8 mouse cellular contexts compared by ENCODE assay signal in the genomic region with DNA sequence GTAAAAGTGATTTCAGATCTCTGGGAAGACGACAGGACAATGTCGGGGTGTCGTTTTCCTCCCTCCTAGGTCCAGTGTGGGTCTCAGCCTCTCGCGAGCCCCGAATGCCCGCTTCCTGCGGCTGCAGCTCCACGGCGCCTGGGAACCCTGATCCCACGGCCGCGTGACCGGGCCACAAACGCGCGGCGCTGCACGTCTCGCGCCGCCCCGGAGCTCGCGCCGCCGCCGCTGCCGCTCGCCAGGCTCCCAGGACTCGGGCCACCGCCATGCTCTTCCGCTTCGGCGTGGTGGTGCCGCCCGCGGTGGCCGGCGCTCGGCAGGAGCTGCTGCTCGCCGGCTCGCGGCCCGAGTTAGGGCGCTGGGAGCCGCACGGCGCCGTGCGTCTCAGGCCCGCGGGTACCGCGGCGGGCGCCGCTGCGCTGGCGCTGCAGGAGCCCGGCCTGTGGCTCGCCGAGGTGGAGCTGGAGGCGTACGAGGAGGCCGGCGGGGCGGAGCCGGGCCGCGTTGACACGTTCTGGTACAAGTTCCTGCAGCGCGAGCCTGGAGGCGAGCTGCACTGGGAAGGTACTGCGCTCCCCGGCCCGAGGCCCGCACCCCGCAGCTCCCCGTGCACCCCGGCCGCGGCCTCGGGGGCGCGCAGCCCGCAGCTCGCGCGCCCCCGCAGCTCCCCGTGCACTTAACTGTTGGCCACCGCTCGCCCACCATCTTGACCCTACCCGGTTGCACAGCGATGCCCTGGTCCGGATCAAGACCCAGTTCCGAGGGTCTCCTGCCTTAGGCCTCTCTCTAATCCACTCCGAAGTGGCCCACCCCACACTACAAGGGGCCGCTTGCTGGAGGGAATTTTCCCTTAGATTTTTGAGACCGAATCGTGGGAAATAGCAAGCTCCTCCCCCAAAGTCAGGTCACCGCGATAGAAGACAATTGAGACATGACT. TPM values are rescaled to one million over a fixed set of nuclear protein-coding genes. Genes with fewer than 3 reads are reported as not detected.
DNase-seq lines count a peak whose midpoint lies in the region; ATAC-seq and TF ChIP-seq lines count a peak whose summit lies in the region.

Gene Epm2a (plus strand): TSS at position 200 of the 937 bp plus-strand sequence.

- peak within 1 kb of the TSS; percentile 68 for H3K4me2 ChIP-seq in heart, embryonic 12.5 days
- peak within 1 kb of the TSS; percentile 78 for H3K4me2 ChIP-seq in kidney, postnatal 0 days (ENCODE audit: low read length)
- H3K4me2 ChIP-seq in liver, embryonic 11.5 days, result peak within 1 kb of the TSS; percentile 79
- H3K4me2 ChIP-seq in myocyte (ENCODE audit: low read depth), result peak within 1 kb of the TSS; percentile 93

- H3K79me2 ChIP-seq in myocyte (ENCODE audit: control insufficient read depth, insufficient read depth), result no peaks in the 10 kb centered on the region

- peak; percentile 67 for DNase-seq in A20 (ENCODE audit: low read depth, low spot score)
- peak; percentile 93 for DNase-seq in brain, adult 2 months (ENCODE audit: low read depth, low spot score)
- DNase-seq in kidney, postnatal 0 days (ENCODE audit: low spot score), result peak; percentile 93
- DNase-seq in liver, embryonic 11.5 days (ENCODE audit: low spot score), result peak; percentile 84
- DNase-seq in spleen, postnatal 4 days (ENCODE audit: low spot score in 2 of 2), result peak; percentile 74 to 87

- WGBS in heart, embryonic 12.5 days, result under 1% methylated on average over 106 of the region's 106 CpGs
- WGBS in kidney, postnatal 0 days, result under 1% methylated on average over 71 of the region's 106 CpGs
- WGBS in liver, embryonic 11.5 days, result under 1% methylated on average over 106 of the region's 106 CpGs

- peak; percentile 97 for ATAC-seq in heart, embryonic 12.5 days (ENCODE audit: insufficient number of reproducible peaks, low FRiP score)
- peak; percentile 98 for ATAC-seq in kidney, postnatal 0 days (replicated peaks; ENCODE audit: low FRiP score, low read depth)
- ATAC-seq in liver, embryonic 11.5 days (replicated peaks; ENCODE audit: low FRiP score), result peak; percentile 97

- peak within 1 kb of the TSS; percentile 99 for H3K27ac ChIP-seq in heart, embryonic 12.5 days (ENCODE audit: poor library complexity, severe bottlenecking)
- H3K27ac ChIP-seq in kidney, postnatal 0 days, result peak within 1 kb of the TSS; percentile 97
- peak within 1 kb of the TSS; percentile 82 for H3K27ac ChIP-seq in liver, embryonic 11.5 days (ENCODE audit: low read depth, low read length)

- H3K9me3 ChIP-seq in erythroblast, embryonic 14.5 days (ENCODE audit: control insufficient read depth, low read length), result no peaks in the 10 kb centered on the region
- H3K9me3 ChIP-seq in heart, embryonic 12.5 days (replicated peaks), result no peaks in the 10 kb centered on the region
- no peaks in the 10 kb centered on the region for H3K9me3 ChIP-seq in kidney, postnatal 0 days (replicated peaks; ENCODE audit: low read length)
- no peaks in the 10 kb centered on the region for H3K9me3 ChIP-seq in liver, embryonic 11.5 days (ENCODE audit: control insufficient read depth, low read length)

- H3K4me1 ChIP-seq in erythroblast, embryonic 14.5 days (ENCODE audit: control insufficient read depth), result peaks cover 17% of the 10 kb centered on the region
- peaks cover 3% of the 10 kb centered on the region; the same call in 1 of the 2 replicates for H3K4me1 ChIP-seq in heart, embryonic 12.5 days (replicated peaks)
- no peaks in the 10 kb centered on the region for H3K4me1 ChIP-seq in kidney, postnatal 0 days (replicated peaks; ENCODE audit: insufficient read depth, low read length)
- H3K4me1 ChIP-seq in liver, embryonic 11.5 days (replicated peaks; ENCODE audit: control insufficient read depth, insufficient read depth, low read length), result no peaks in the 10 kb centered on the region; the same call in none of the 2 replicates

- peak within 1 kb of the TSS; percentile 86 for H3ac ChIP-seq in myocyte (ENCODE audit: control insufficient read depth, insufficient read length)

- TF ChIP-seq POLR2A in myocyte (IDR thresholded peaks at IDR 0.05; ENCODE audit: insufficient read length, low read depth), result peak; percentile 56

- H3K9ac ChIP-seq in heart, embryonic 12.5 days, result peak within 1 kb of the TSS; percentile 96
- peak within 1 kb of the TSS; percentile 94 for H3K9ac ChIP-seq in kidney, postnatal 0 days (ENCODE audit: low read depth, low read length)
- H3K9ac ChIP-seq in liver, embryonic 11.5 days (ENCODE audit: low read depth, low read length), result peak within 1 kb of the TSS; percentile 89

- H3K36me3 ChIP-seq in erythroblast, embryonic 14.5 days (ENCODE audit: control insufficient read depth), result no peaks in the 10 kb centered on the region
- no peaks in the 10 kb centered on the region for H3K36me3 ChIP-seq in heart, embryonic 12.5 days
- no peaks in the 10 kb centered on the region for H3K36me3 ChIP-seq in kidney, postnatal 0 days (ENCODE audit: insufficient read depth, low read length)
- no peaks in the 10 kb centered on the region for H3K36me3 ChIP-seq in liver, embryonic 11.5 days (ENCODE audit: control insufficient read depth, insufficient read depth, low read length)
- H3K36me3 ChIP-seq in myocyte (ENCODE audit: control insufficient read depth, insufficient read depth), result no peaks in the 10 kb centered on the region

- H3K4me3 ChIP-seq in erythroblast, embryonic 14.5 days (replicated peaks), result peak within 1 kb of the TSS; percentile 73
- H3K4me3 ChIP-seq in heart, embryonic 12.5 days, result peak within 1 kb of the TSS; percentile 87
- H3K4me3 ChIP-seq in kidney, postnatal 0 days (replicated peaks; ENCODE audit: low read depth, low read length), result peak within 1 kb of the TSS; percentile 73
- peak within 1 kb of the TSS; percentile 77 for H3K4me3 ChIP-seq in liver, embryonic 11.5 days (ENCODE audit: low read depth, low read length)
- H3K4me3 ChIP-seq in myocyte, result peak within 1 kb of the TSS; percentile 24

- H3K27me3 ChIP-seq in erythroblast, embryonic 14.5 days (ENCODE audit: control insufficient read depth), result peaks cover 8% of the 10 kb centered on the region
- no peaks in the 10 kb centered on the region for H3K27me3 ChIP-seq in heart, embryonic 12.5 days (replicated peaks)
- H3K27me3 ChIP-seq in kidney, postnatal 0 days (ENCODE audit: insufficient read depth, low read length), result no peaks in the 10 kb centered on the region
- H3K27me3 ChIP-seq in liver, embryonic 11.5 days (replicated peaks; ENCODE audit: control insufficient read depth, insufficient read depth, low read length), result no peaks in the 10 kb centered on the region
- peaks cover 10% of the 10 kb centered on the region for H3K27me3 ChIP-seq in myocyte (ENCODE audit: control insufficient read depth, insufficient read depth, insufficient read length)

- no peak for TF ChIP-seq CTCF in kidney, postnatal 0 days (IDR thresholded peaks at IDR 0.05; ENCODE audit: low read depth)

TF ChIP-seq in myocyte, 11 proteins besides CTCF, POLR2A, EP300 and RAD21:
- TF ChIP-seq CEBPB (IDR thresholded peaks at IDR 0.05; ENCODE audit: insufficient read depth, poor library complexity, severe bottlenecking) (no peak), MYOG (IDR thresholded peaks at IDR 0.05; ENCODE audit: control insufficient read depth in 1 of 3, insufficient read depth in 1 of 3, insufficient read length in 2 of 3, low read depth in 2 of 3) (peak in 1 of 3 experiments; percentile 10), REST (IDR thresholded peaks at IDR 0.05; ENCODE audit: insufficient read depth, insufficient read length) (no peak), MAX (IDR thresholded peaks at IDR 0.05; ENCODE audit: low read depth) (no peak), SRF (IDR thresholded peaks at IDR 0.05; ENCODE audit: control insufficient read depth, insufficient read length, low read depth) (no peak), TCF3 (IDR thresholded peaks at IDR 0.05; ENCODE audit: insufficient read length, low read depth) (no peak), TCF12 (IDR thresholded peaks at IDR 0.05; ENCODE audit: insufficient read depth, poor library complexity, severe bottlenecking) (no peak), MYOD1 (IDR thresholded peaks at IDR 0.05; ENCODE audit: control insufficient read depth in 1 of 3, insufficient read length in 2 of 3, low read depth in 2 of 3) (no peak), USF1 (IDR thresholded peaks at IDR 0.05; ENCODE audit: low read depth) (no peak)

RNA-seq across cellular contexts. Expression of gene Epm2a, which starts in this region (rescaled TPM):
- polyA plus RNA-seq in erythroblast, embryonic 14.5 days (2012), result 0.02 TPM in 1 of 2 replicates, not detected in the other
- polyA plus RNA-seq in heart, embryonic 12.5 days (2016; fragmentation: Nextera tagmentation; extraction: Ambion mirVana), result 1.7 TPM in 2 replicates
- polyA plus RNA-seq in kidney, postnatal 0 days (2015; fragmentation: Nextera tagmentation; extraction: Ambion mirVana), result 0.65 and 0.87 TPM in 2 replicates
- 0.26 and 0.36 TPM in 2 replicates for polyA plus RNA-seq in liver, embryonic 11.5 days (2014; fragmentation: Nextera tagmentation; extraction: Ambion mirVana)
- polyA plus RNA-seq in myocyte (2012; fragmentation: generic; extraction: Trizol), result 1.0 TPM

Comparison
In these comparisons a context has a peak if more than half of its experiments do, and no peak if none do; other contexts are left out.
1. Peak in every context shown above with its lines: DNase-seq, ATAC-seq, H3K4me3 ChIP-seq and H3K27ac ChIP-seq.
2. Peak in DNase-seq, ATAC-seq, H3K4me3 ChIP-seq, H3K27ac ChIP-seq, H3K9ac ChIP-seq and H3K4me2 ChIP-seq in kidney, postnatal 0 days; RNA of the gene not detected or under 1 TPM.
3. Peak in DNase-seq, ATAC-seq, H3K4me3 ChIP-seq, H3K27ac ChIP-seq, H3K9ac ChIP-seq and H3K4me2 ChIP-seq in liver, embryonic 11.5 days; RNA of the gene not detected or under 1 TPM.
4. H3K4me3 ChIP-seq: peak in every context shown above with its lines; median percentile 87 in heart, embryonic 12.5 days; 77 in liver, embryonic 11.5 days; 73 in erythroblast, embryonic 14.5 days; 73 in kidney, postnatal 0 days; 24 in myocyte.